Mouse (Mus musculus) granulocyte monocyte progenitor cell, adult 5-6 weeks (primary cell): Measurements from ENCODE around the gene Klk10. TPM values are rescaled to one million over a fixed set of nuclear protein-coding genes. Genes with fewer than 3 reads are reported as not detected.
A peak's percentile ranks its signal among the peaks of the same experiment; 100 is the strongest.

ENCODE experiments used
- ATAC-seq: replicated peaks from 2 replicates; pipeline ENCODE4 v1.8.0; 2016; ENCODE audit warnings: mild to moderate bottlenecking, moderate TSS enrichment, inconsistent platforms; ENCODE audit not compliant: poor library complexity, severe bottlenecking
- total RNA-seq, 2 experiments: library from RNA; stranded (forward) in 1 of 2; stranded (reverse) in 1 of 2; fragments of 200-712, 200-1000 nt in 1 of 2; fragments of >200 nt in 1 of 2; fragmentation: Nextera tagmentation in 1 of 2; gene quantifications; 2 replicates each; pipeline ENCODE4 v1.2.3; 2014 to 2017

Klk10 gene
- total RNA-seq, 2 experiments from 2014 or later = not detected

- ATAC-seq = no peak
Observed at GRCm38 (mm10) chr7:43789295-43789694, 8.5 kb downstream of the Klk10 start.

GRCm38 (mm10) chr7:43791591-43791990 is 10.8 kb downstream of the Klk10 start, which contains the start of gene Klk9:
Gene Klk9, plus strand, starts transcription at chr7:43791891.
- ATAC-seq = no peak

DNA sequence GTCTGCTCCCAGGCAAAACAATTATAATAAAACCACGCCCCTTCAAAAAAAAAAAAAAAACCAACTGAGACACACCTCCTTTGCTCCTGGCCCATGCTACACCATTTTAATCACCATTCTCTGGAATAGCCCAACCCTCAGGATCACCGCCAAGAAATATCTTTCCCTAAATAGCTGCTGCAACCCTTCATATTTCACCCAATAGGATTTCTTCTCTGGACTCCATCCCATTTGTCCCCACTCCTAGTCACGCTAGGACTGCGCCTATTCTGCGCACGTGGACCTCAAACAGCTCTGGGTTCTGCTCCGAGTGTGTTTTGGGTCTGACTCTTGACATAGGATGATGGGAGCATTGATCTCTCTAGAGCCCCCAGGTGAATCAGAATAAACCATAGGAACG is 15.5 kb downstream of the Klk10 start:
- no peak for ATAC-seq

- peak; percentile 55 for ATAC-seq
Observed at GRCm38 (mm10) chr7:43797333-43797769, 16.5 kb downstream of the Klk10 start, which contains the start of gene Klk8. Gene Klk8, plus strand, starts transcription at chr7:43797577.

GRCm38 (mm10) chr7:43797844-43798462 is 17.1 kb downstream of the Klk10 start:
- peak; percentile 65 for ATAC-seq

- no peak for ATAC-seq
Observed at GRCm38 (mm10) chr7:43799876-43800275, 19.0 kb downstream of the Klk10 start.

- ATAC-seq = no peak
Observed at GRCm38 (mm10) chr7:43810994-43811393, 30.2 kb downstream of the Klk10 start, which contains the start of gene Klk7. Gene Klk7, plus strand, starts transcription at chr7:43811294.

- no peak for ATAC-seq
Observed at GRCm38 (mm10) chr7:43815211-43815610, 34.4 kb downstream of the Klk10 start.

DNA sequence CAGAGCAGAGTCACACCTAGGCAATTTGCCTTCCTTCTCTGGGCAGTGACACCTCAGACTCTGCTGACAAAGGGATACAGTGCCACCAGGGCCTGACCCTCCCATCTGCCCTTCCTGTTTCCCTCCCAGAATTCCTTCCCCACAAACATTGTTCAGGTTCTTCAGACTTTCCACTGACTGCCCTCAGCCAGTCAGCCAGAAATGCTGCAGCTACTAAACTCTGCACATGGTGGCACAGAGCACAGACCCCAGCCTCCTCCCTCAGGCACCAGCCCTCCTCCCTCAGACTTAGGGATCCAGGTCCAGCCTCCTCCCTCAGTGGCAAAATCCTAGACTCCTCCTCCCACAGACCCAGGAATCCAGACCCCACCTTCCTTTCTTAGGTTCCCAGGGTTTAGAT is 35.9 kb downstream of the Klk10 start:
- no peak for ATAC-seq

DNA sequence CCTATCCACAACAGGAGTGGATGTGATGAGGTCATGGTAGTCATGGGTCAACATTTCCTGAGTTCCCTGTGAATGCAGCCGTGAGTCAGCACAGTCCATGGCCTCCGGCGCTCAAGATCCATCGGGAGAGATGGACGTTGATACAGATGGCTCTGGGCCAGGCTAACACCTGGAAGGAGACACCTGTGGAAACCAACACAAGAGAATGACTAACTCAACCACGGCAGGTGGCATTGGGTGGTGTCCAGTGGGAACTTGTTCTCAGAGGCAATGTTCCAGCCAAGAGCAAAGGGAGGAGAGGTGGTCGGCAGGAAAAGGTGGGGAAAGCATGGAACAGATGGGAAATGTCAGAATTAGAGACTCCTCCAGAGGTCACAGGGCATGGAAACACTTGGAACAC is 40.7 kb downstream of the Klk10 start:
- ATAC-seq = no peak

DNA sequence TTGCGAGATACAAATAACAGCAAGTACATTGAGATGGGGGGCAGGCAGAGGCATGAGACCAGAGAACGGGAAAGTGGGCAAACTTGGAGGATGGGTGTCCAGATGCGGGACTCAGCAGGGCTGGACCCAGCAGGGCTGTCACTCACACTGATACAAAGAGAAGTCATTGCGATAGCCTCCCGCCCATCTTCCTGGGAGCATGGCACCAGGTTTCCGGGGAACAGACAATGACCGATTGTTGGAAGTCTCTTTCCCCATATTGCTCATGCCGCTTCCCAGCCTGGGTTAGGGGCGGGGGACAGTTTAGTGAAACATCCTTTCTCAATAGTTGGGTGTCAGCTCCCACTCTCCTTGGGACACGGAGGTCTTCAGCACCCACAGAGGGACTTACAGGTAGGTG is 43.4 kb downstream of the Klk10 start, which contains the start of gene Klk6:
TSS of gene Klk6 (plus strand) at position 301 of the 400 bp plus-strand sequence.
- no peak for ATAC-seq

- ATAC-seq = no peak
Observed at GRCm38 (mm10) chr7:43826056-43826455, 45.2 kb downstream of the Klk10 start.

- no peak for ATAC-seq
Observed at GRCm38 (mm10) chr7:43827706-43828105, 46.9 kb downstream of the Klk10 start.

DNA sequence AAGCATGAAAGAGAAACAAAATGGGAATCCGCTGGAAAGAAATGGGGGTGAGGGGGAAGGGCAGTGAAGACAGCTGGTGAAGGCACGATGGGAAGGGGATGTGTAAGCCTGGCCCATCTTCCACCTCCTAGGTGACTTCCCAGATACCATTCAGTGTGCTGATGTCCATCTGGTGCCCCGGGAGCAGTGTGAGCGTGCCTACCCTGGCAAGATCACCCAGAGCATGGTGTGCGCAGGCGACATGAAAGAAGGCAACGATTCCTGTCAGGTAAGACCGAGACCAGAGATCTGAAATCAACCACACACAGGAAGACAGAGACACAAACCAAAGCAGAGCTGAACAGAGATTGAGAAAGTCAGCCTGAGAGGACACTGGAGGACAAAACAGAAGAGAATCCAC is 48.2 kb downstream of the Klk10 start:
- no peak for ATAC-seq

Other genes with a start within 250 kb of the Klk10 start
- 4.0 and 5.7 TPM in 2 replicates for gene Cd33, start 236.6 kb upstream of the Klk10 start, total RNA-seq (2014; fragmentation: Nextera tagmentation)
- 2.9 and 4.1 TPM in 2 replicates for gene Cd33, start 236.6 kb upstream of the Klk10 start, total RNA-seq (2017)
- 1.7 and 1.9 TPM in 2 replicates for gene Zfp658, start 218.8 kb upstream of the Klk10 start, total RNA-seq (2014; fragmentation: Nextera tagmentation)
- gene Zfp658, start 218.8 kb upstream of the Klk10 start, total RNA-seq (2017) = 0.98 and 1.5 TPM in 2 replicates
- gene Zfp719, start 201.4 kb upstream of the Klk10 start, total RNA-seq (2014; fragmentation: Nextera tagmentation) = 9.9 and 19.2 TPM in 2 replicates
- 7.8 and 10.8 TPM in 2 replicates for gene Zfp719, start 201.4 kb upstream of the Klk10 start, total RNA-seq (2017)
- gene Zfp819, start 173.9 kb upstream of the Klk10 start, total RNA-seq (2014; fragmentation: Nextera tagmentation) = 1.4 TPM in 1 of 2 replicates, not detected in the other
- 0.17 and 0.98 TPM in 2 replicates for gene Zfp819, start 173.9 kb upstream of the Klk10 start, total RNA-seq (2017)
- 0.28 TPM in 1 of 2 replicates, not detected in the other for gene Ceacam18, start 146.3 kb upstream of the Klk10 start, total RNA-seq (2014; fragmentation: Nextera tagmentation)
- gene Ceacam18, start 146.3 kb upstream of the Klk10 start, total RNA-seq (2017) = not detected in 2 replicates
- 13.1 and 15.1 TPM in 2 replicates for gene Siglece, start 120.9 kb upstream of the Klk10 start, total RNA-seq (2014; fragmentation: Nextera tagmentation)
- gene Siglece, start 120.9 kb upstream of the Klk10 start, total RNA-seq (2017) = 5.2 and 9.0 TPM in 2 replicates
- gene Ctu1, start 109.0 kb upstream of the Klk10 start, total RNA-seq (2014; fragmentation: Nextera tagmentation) = 5.6 and 8.7 TPM in 2 replicates
- 5.5 and 9.5 TPM in 2 replicates for gene Ctu1, start 109.0 kb upstream of the Klk10 start, total RNA-seq (2017)
- gene Klk14, start 90.6 kb upstream of the Klk10 start, total RNA-seq (2014; fragmentation: Nextera tagmentation) = not detected in 2 replicates
- not detected in 2 replicates for gene Klk14, start 90.6 kb upstream of the Klk10 start, total RNA-seq (2017)
- gene Klk13, start 68.5 kb upstream of the Klk10 start, total RNA-seq (2014; fragmentation: Nextera tagmentation) = not detected in 2 replicates
- gene Klk13, start 68.5 kb upstream of the Klk10 start, total RNA-seq (2017) = not detected in 2 replicates
- gene Klk12, start 12.1 kb upstream of the Klk10 start, total RNA-seq (2014; fragmentation: Nextera tagmentation) = not detected in 2 replicates
- not detected in 2 replicates for gene Klk12, start 12.1 kb upstream of the Klk10 start, total RNA-seq (2017)
- not detected in 2 replicates for gene Klk11, start 6.4 kb upstream of the Klk10 start, total RNA-seq (2014; fragmentation: Nextera tagmentation)
- not detected in 2 replicates for gene Klk11, start 6.4 kb upstream of the Klk10 start, total RNA-seq (2017)
- gene Klk9, start 10.9 kb downstream of the Klk10 start, total RNA-seq (2014; fragmentation: Nextera tagmentation) = not detected in 2 replicates
- not detected in 2 replicates for gene Klk9, start 10.9 kb downstream of the Klk10 start, total RNA-seq (2017)
- 19.5 and 25.4 TPM in 2 replicates for gene Klk8, start 16.5 kb downstream of the Klk10 start, total RNA-seq (2014; fragmentation: Nextera tagmentation)
- 10.8 and 11.1 TPM in 2 replicates for gene Klk8, start 16.5 kb downstream of the Klk10 start, total RNA-seq (2017)
- gene Klk7, start 30.3 kb downstream of the Klk10 start, total RNA-seq (2014; fragmentation: Nextera tagmentation) = not detected in 2 replicates
- not detected in 2 replicates for gene Klk7, start 30.3 kb downstream of the Klk10 start, total RNA-seq (2017)
- not detected in 2 replicates for gene Klk6, start 43.5 kb downstream of the Klk10 start, total RNA-seq (2014; fragmentation: Nextera tagmentation)
- not detected in 2 replicates for gene Klk6, start 43.5 kb downstream of the Klk10 start, total RNA-seq (2017)
- gene Klk5, start 60.9 kb downstream of the Klk10 start, total RNA-seq (2014; fragmentation: Nextera tagmentation) = not detected in 2 replicates
- gene Klk5, start 60.9 kb downstream of the Klk10 start, total RNA-seq (2017) = not detected in 2 replicates
- not detected in 2 replicates for gene Klk4, start 100.1 kb downstream of the Klk10 start, total RNA-seq (2014; fragmentation: Nextera tagmentation)
- not detected in 2 replicates for gene Klk4, start 100.1 kb downstream of the Klk10 start, total RNA-seq (2017)
- not detected in 2 replicates for gene Klk15, start 152.7 kb downstream of the Klk10 start, total RNA-seq (2014; fragmentation: Nextera tagmentation)
- not detected in 2 replicates for gene Klk15, start 152.7 kb downstream of the Klk10 start, total RNA-seq (2017)
- not detected in 2 replicates for gene Klk1b8, start 169.6 kb downstream of the Klk10 start, total RNA-seq (2014; fragmentation: Nextera tagmentation)
- gene Klk1b8, start 169.6 kb downstream of the Klk10 start, total RNA-seq (2017) = not detected in 2 replicates
- not detected in 2 replicates for gene Klk1b1, start 185.7 kb downstream of the Klk10 start, total RNA-seq (2014; fragmentation: Nextera tagmentation)
- not detected in 2 replicates for gene Klk1b1, start 185.7 kb downstream of the Klk10 start, total RNA-seq (2017)
- gene Klk1b9, start 195.0 kb downstream of the Klk10 start, total RNA-seq (2014; fragmentation: Nextera tagmentation) = not detected in 2 replicates
- not detected in 2 replicates for gene Klk1b9, start 195.0 kb downstream of the Klk10 start, total RNA-seq (2017)
- not detected in 2 replicates for gene Klk1b11, start 214.8 kb downstream of the Klk10 start, total RNA-seq (2014; fragmentation: Nextera tagmentation)
- not detected in 2 replicates for gene Klk1b11, start 214.8 kb downstream of the Klk10 start, total RNA-seq (2017)
- gene Klk1b26, start 231.1 kb downstream of the Klk10 start, total RNA-seq (2014; fragmentation: Nextera tagmentation) = not detected in 2 replicates
- gene Klk1b26, start 231.1 kb downstream of the Klk10 start, total RNA-seq (2017) = not detected in 2 replicates